Mouse (Mus musculus) stomach, postnatal 0 days (tissue): ENCODE data around the gene Hes3. TPM values are rescaled to one million over a fixed set of nuclear protein-coding genes. Genes with fewer than 3 reads are reported as not detected.

Experiments
- ATAC-seq: fragments of 200-750 bp; cut with Nextera tagmentation; 2 replicates; pipeline ENCODE4 v1.8.0; 2017; ENCODE audit not compliant: low FRiP score, low TSS enrichment
- DNase-seq: peaks from one replicate; pipeline ENCODE4 v3.0.0-alpha.2; 2016; ENCODE audit warnings: low spot score
- H3K27ac ChIP-seq: fragments of 300-500 bp; sonication (generic); replicated peaks from 2 replicates; pipeline ENCODE4 v1.5.1; 2014; ENCODE audit warnings: mild to moderate bottlenecking, control low read depth
- H3K27me3 ChIP-seq: fragments of 300-500 bp; sonication (generic); 2 replicates; pipeline ENCODE4 v1.6.1; 2014; ENCODE audit warnings: low read length; ENCODE audit not compliant: control insufficient read depth, insufficient read depth
- H3K36me3 ChIP-seq: fragments of 300-500 bp; sonication (generic); 2 replicates; pipeline ENCODE4 v1.6.1; 2014; ENCODE audit warnings: low read length, mixed read lengths; ENCODE audit not compliant: control insufficient read depth, insufficient read depth
- H3K4me1 ChIP-seq: fragments of 300-500 bp; sonication (generic); replicated peaks from 2 replicates; pipeline ENCODE4 v1.6.1; 2014; ENCODE audit warnings: antibody characterized with exemption; ENCODE audit not compliant: control insufficient read depth, insufficient read depth
- H3K4me2 ChIP-seq: fragments of 300-500 bp; sonication (generic); replicated peaks from 2 replicates; pipeline ENCODE4 v1.6.1; 2014; ENCODE audit warnings: low read depth, mild to moderate bottlenecking, control low read depth, moderate library complexity
- H3K4me3 ChIP-seq: fragments of 300-500 bp; sonication (generic); 2 replicates; pipeline ENCODE4 v1.5.1; 2014; ENCODE audit warnings: low read depth, low read length, control low read depth
- H3K9ac ChIP-seq: fragments of 300-500 bp; sonication (generic); 2 replicates; pipeline ENCODE4 v1.6.1; 2014; ENCODE audit warnings: mild to moderate bottlenecking, low read length, control low read depth, mixed read lengths
- H3K9me3 ChIP-seq: fragments of 300-500 bp; sonication (generic); 2 replicates; pipeline ENCODE4 v1.6.1; 2016; ENCODE audit warnings: low read length; ENCODE audit not compliant: control insufficient read depth
- CTCF ChIP-seq: IDR thresholded peaks from 2 replicates; pipeline ENCODE4 v1.5.1; 2016; ENCODE audit warnings: antibody characterized with exemption, low read depth, mild to moderate bottlenecking, moderate library complexity
- EP300 ChIP-seq: optimal IDR thresholded peaks from 2 replicates; pipeline ENCODE3; 2016; ENCODE audit warnings: antibody characterized with exemption
- WGBS: fragments of 180-500 bp; shearing (Covaris S2); extraction: QIAGEN DNeasy Blood & Tissue Kit; methylation state at CpG from one replicate; pipeline ENCODE4 v1.1.7; 2014; 5-methylcytosine and 5-hydroxymethylcytosine counted together
- polyA plus RNA-seq: library from polyadenylated mRNA; unstranded; fragments of >200 nt; fragmentation: Nextera tagmentation; extraction: Ambion mirVana; gene quantifications from 2 replicates; pipeline ENCODE4 v1.2.1, GENCODE M21; 2015

The Hes3 gene
- polyA plus RNA-seq, 1 experiment from 2014 or later, result not detected

- 58% methylated on average over 10 of the region's 10 CpGs for WGBS
- no peaks in the 10 kb centered on the region; the same call in 1 of the 2 replicates for H3K27me3 ChIP-seq
Observed at GRCm38 (mm10) chr4:152276389-152277347, 14.8 kb downstream of the Hes3 start.

DNA sequence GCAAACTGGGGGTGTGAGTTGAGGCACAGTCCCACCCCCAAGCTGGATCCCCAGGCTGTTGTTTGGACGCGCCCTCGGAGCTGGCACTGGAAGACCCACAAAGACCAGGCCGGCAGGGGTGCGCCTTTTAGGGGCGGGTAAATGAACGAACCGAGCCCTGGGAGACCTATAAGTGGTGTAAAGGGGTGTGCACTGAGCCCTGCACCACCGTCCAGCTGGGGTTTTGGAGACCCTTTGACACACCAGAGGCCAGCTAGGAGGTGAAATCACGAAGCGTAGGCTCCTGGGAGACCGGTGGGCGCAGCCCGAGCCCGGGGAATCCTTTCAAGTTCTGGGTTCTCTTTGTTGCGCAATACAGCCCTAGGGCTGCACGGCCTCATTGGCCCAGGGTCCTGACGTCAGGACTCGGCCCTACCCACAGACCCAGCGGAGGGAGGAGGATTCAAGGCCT, 16.8 kb downstream of the Hes3 start:
- no peaks in the 10 kb centered on the region for H3K36me3 ChIP-seq
- H3K27ac ChIP-seq, result peak overlapping the region; percentile 82
- H3K4me3 ChIP-seq, result peak overlapping the region; percentile 61
- H3K4me2 ChIP-seq, result peak overlapping the region; percentile 83
- peak; percentile 55 for DNase-seq
- WGBS, result 6% methylated on average over 20 of the region's 20 CpGs
- peak overlapping the region; percentile 76 for H3K9ac ChIP-seq
- H3K9me3 ChIP-seq, result no peaks in the 10 kb centered on the region
- no peaks in the 10 kb centered on the region for H3K27me3 ChIP-seq
- TF ChIP-seq CTCF (no peak), EP300 (no peak)
- peak; percentile 58 for ATAC-seq
- H3K4me1 ChIP-seq, result no peaks in the 10 kb centered on the region; the same call in none of the 2 replicates

More at GRCm38 (mm10) chr4:152276389-152277347, 14.8 kb downstream of the Hes3 start:
- H3K4me2 ChIP-seq, result no peak overlapping the region
- no peak overlapping the region for H3K4me3 ChIP-seq
- DNase-seq (peak; percentile 39), ATAC-seq (no peak)
- no peak overlapping the region for H3K27ac ChIP-seq
- H3K4me1 ChIP-seq, result no peaks in the 10 kb centered on the region; the same call in none of the 2 replicates
- H3K9ac ChIP-seq, result no peak overlapping the region
- no peaks in the 10 kb centered on the region for H3K9me3 ChIP-seq
- H3K36me3 ChIP-seq, result no peaks in the 10 kb centered on the region
- peak; percentile 74 for TF ChIP-seq CTCF
- TF ChIP-seq EP300, result no peak

DNA sequence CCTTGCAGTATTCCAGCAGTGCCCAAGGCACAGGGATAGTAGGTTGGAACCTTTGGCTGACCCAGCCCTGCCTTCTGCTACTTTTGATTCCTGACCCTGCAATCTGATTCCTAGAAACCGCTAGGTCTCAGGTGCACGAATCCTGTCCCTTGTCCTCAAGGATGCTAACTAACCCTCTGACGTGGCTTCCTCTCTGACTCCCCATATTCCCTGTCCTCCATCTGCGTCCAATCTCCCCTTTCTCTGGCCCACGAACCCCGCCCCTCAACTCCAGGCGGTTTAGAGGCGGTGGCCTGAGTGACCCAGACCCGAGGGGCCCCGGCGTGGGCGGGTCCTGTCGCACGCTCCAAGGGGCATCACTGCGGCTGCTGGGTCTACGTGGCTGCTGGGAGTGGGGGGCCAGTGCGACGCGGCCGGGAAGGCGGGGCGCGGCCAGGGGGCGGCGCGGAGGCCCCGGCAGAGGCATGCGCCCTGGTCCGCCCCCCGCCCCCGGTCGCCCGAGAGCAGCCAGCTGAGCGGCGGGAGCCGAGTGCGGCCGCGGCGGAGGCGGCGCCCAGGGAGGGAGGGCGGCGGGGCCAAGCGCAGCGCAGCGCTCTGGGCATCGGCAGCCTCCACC, 17.7 kb downstream of the Hes3 start, which contains the start of gene Gpr153:
TSS of gene Gpr153 (plus strand) at position 612 of the 616 bp plus-strand sequence.
- TF ChIP-seq CTCF, result no peak
- no peak for TF ChIP-seq EP300
- DNase-seq (peak; percentile 41), ATAC-seq (peak; percentile 59; the same call in 1 of the 2 replicates)
- Histone ChIP-seq H3K36me3 (no peaks in the 10 kb centered on the region), H3K4me1 (no peaks in the 10 kb centered on the region; the same call in none of the 2 replicates), H3K27ac (peak within 1 kb of the TSS; percentile 82), H3K27me3 (no peaks in the 10 kb centered on the region), H3K9me3 (no peaks in the 10 kb centered on the region), H3K4me2 (peak within 1 kb of the TSS; percentile 83), H3K9ac (peak within 1 kb of the TSS; percentile 76), H3K4me3 (peak within 1 kb of the TSS; percentile 61)
- WGBS, result 3% methylated on average over 19 of the region's 48 CpGs

- no peaks in the 10 kb centered on the region for H3K27me3 ChIP-seq
- 38% methylated on average over 3 of the region's 3 CpGs for WGBS
- no peak for DNase-seq
- no peak overlapping the region for H3K9ac ChIP-seq
- H3K4me3 ChIP-seq, result no peak overlapping the region
- H3K36me3 ChIP-seq, result no peaks in the 10 kb centered on the region
- H3K27ac ChIP-seq, result peak overlapping the region; percentile 82
- no peak overlapping the region; the same call in 1 of the 2 replicates for H3K4me2 ChIP-seq
- no peak for ATAC-seq
- TF ChIP-seq EP300 (no peak), CTCF (no peak)
- H3K4me1 ChIP-seq, result no peaks in the 10 kb centered on the region; the same call in none of the 2 replicates
- H3K9me3 ChIP-seq, result no peaks in the 10 kb centered on the region
Observed at GRCm38 (mm10) chr4:152273191-152273590, 18.3 kb downstream of the Hes3 start.

DNA sequence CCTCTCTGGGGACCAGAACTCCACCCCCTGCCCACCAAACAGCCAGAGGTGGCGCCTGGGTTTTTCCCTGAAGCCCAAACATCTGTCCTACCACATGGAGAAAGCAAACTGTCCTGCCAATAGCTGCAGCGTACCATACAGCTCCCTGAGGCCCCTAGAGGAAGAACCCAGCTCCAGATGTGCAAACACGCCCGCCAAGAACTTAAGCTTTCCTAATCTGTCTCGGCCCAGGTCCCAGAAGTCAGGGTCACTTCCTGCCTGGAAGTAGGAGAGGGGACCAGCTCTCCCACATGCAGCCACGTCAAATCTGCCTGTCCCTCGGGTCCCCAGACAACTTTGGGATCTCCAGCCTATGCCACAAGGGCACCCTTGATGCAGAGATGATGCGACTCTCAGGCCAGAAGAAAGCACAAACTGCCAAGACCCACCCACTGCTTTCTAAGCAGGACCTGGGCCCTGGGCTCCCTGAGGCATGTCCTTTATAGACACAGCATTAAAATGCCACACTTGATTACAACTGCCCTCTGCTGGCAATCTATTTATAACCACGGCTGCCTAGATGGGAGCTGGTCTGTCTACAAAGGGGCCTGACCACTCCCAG, 18.9 kb downstream of the Hes3 start:
- DNase-seq (peak; percentile 35), ATAC-seq (peak; percentile 39; the same call in 1 of the 2 replicates)
- no peaks in the 10 kb centered on the region for H3K27me3 ChIP-seq
- H3K27ac ChIP-seq, result peak overlapping the region; percentile 82
- TF ChIP-seq EP300 (no peak), CTCF (peak; percentile 61)
- H3K36me3 ChIP-seq, result no peaks in the 10 kb centered on the region
- H3K9ac ChIP-seq, result no peak overlapping the region
- no peaks in the 10 kb centered on the region; the same call in none of the 2 replicates for H3K4me1 ChIP-seq
- no peak overlapping the region for H3K4me2 ChIP-seq
- no peak overlapping the region for H3K4me3 ChIP-seq
- no peaks in the 10 kb centered on the region for H3K9me3 ChIP-seq
- 24% methylated on average over 9 of the region's 9 CpGs for WGBS
